Mouse (Mus musculus): ENCODE data around the gene Dnah12.
A peak's percentile ranks its signal among the peaks of the same experiment; 100 is the strongest.
"Not testable (repeated sequence)": the region's sequence is repeated elsewhere in the genome, so short reads cannot be mapped to it uniquely, and the experiment has no call there.

The Dnah12 gene

DNA sequence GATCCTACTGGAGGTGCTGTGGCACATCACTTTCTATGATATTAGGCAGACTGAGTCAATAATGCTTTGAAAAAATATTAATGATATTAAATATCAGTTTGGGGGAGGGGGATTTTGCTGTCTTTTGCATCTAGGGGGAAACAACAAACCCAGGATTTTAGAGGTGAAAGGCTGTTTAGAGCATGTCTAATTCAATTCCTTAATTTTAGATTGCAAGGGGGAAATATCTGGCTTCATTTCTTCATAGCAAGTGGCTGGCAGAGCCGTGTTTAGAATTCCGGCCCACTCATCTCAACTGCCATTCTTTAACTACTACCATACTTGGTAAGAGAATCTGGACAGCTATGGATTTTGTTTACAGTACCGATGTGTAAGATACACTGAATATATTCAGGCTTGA, at the start of gene Dnah12:
Gene Dnah12, plus strand, starts transcription at position 301 of the 400 bp plus-strand sequence.
- DNase-seq (ENCODE audit: low spot score) = no peak

DNA sequence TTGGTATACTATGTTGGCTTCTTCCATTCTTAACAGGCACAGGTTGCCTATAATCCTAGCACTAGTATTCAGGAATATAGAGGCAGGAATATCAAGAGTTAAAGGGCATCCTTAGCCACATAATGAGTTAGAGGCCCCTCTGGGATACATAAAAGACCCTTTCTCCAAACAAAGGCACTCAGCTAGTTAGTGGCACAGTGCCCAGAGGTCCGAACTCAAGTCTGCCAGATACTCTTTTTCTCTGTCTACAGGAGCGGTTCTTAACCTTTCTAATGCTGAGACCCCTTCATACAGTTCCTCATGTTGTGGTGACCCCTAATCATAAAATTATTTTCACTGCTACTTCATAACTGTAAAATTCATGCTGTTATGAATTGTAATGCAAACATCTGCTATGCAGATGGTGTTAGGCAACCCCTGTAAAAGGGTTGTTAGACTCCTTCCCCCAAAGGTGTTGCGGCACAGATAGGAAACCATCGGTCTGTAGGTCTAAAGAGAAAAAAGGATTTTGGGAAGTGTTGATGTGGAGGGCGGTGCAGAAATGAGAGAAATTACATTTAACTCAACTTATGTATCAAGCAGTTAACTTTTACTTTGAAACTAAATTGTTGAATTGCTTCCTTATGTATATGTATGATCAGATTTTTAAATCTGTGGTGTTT, 47.0 kb upstream of the Dnah12 start:
- DNase-seq (ENCODE audit: low spot score) = no peak

DNA sequence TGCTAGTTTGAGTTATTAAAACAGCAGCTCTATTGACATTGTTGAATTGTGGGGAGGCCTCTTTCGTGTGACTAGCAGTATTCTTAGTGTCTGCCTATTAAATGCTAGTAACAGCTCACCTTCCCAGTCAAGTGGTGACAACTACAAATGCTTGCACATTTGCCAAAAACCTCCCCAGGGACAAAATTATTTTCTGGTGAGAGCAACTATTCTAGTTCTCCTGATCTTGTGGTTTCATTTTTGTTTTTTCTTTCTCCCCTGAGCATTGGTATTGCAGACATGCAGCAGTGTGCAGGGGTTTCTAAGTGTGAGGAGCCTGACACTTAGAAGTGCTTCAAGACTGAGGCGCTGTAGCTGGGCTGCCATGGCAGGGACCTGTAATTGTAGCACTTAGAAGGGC, 45.3 kb upstream of the Dnah12 start:
- no peak for DNase-seq (ENCODE audit: low spot score)

DNA sequence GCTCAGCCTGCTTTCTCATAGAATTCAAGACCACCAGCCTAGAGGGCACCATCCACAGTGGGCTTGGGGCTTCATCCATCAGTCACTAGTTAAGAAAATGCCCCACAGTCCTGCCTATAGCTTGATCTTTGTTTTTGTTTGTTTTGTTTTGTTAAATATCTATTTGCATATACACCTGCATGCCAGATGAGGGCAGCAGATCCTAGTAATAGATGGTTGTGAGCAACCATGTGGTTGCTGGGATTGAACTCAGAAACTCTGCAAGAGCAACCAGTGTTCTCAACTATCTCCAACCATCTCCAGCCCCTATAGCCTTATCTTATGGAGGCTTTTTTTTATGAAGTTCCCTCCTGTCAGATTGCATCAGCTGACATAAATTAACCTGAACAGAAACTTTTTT, 41.2 kb upstream of the Dnah12 start:
- peak; percentile 28 for DNase-seq (ENCODE audit: low spot score)

DNA sequence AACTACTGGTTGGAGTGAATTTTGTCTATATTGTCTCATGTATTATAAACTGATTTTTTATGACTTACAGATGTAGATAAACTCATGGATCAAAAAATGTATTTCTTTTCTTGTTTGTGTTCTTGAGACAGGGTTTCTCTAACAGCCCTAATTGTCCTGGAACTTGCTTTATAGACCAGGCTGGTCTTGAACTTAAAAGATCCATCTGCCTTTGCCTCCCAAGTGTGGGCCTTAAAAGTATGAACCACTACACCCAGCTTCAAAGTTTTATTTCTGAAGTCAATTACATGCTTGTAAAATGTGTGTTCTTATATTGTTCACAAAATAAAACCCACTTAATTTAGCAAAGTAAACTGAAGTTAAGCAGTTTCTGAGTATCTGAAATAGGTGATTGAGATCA, 34.9 kb upstream of the Dnah12 start:
- no peak for DNase-seq (ENCODE audit: low spot score)

DNA sequence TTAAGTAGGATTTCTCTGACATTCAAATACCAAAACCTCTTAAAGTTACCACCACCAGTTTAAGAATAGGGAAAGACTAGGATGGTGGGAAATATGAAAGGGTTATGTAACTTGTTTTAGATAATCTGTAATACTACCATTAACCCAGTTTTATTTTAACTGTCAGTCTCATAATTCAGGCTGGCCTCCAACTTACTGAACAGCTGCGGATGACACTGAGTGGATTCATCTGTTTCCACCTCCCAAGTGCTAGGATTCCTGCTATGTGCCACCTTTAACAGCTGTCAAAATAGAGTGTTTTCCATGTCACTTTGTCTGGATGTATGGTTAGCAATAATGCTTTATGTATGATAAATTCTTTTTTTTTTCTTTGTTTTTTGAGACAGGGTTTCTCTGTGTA, 32.8 kb upstream of the Dnah12 start:
- no peak for DNase-seq (ENCODE audit: low spot score)

DNA sequence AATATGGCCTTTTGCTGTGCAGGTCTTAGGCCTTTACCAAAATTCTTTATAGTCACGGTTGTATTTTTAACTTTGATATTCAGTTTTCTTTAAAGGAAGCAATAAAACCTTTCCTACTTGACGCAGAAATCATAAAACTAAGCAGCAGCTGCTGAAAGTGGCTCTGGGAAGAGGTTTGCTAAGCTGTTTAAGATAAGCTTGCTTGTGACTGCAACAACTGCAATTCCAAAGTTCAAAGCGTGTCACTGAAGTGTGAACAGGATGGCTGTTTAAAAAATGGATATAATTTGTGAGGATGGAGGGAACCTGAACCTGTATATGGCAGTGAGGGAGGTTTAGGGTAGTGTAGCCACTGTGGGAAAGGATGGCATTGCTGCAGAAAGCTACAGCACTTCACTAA, 31.1 kb upstream of the Dnah12 start:
- DNase-seq (ENCODE audit: low spot score) = no peak

DNA sequence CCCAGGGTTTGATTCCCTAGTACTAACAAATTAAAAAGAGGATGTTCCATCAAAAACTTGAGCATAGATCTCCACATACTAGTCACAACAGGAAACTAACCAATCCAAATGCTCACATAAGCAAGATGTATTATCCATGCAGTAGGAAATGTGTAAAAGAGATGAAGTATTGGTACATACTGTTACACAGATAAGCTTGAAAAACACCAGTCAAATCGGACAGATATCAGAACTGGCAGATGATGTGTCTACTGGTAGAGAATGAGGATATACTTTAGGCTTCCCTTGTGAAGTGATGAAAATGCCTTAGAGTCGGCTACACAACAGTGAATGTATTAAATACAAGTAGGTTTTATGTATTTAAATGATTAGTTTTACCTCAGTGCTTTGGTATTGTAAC, 30.6 kb upstream of the Dnah12 start:
- DNase-seq (ENCODE audit: low spot score) = no peak

DNA sequence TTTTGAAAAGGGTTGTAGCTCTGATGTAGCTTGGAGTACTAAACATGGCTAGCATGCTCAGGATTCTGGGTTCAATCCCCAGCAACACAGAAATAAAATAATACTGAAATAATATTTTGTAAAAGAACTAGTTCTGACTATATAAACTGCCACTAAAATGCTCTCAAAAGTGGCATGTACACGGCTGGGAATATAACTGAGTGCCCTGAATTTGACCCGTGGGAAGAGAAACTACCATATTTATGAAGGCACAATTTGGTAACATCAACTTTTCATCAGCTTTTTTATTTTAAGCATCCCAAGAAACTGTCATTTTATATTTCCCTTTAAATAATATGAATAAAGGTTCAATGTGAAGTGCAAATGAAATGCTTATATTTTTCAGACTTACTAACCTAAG, 29.2 kb upstream of the Dnah12 start:
- DNase-seq (ENCODE audit: low spot score) = no peak

DNA sequence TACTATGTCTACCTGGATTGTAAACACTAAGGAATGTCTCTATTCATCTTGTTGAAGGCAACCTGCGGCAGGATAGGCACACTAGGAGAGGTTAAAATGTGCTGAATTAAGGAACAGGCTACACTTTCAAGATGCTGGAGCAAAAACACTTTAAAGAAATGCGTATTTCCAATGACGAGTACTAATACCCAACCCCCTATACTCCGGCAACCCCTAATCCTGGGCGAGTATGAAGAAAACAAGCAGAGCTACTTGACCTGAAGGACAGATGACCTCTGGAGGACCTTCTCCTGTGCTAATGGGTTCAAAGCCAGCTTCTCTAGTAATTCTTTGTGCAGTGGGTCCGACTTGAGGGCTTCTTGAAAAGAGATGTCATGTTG, 25.1 kb upstream of the Dnah12 start:
- no peak for DNase-seq (ENCODE audit: low spot score)

DNA sequence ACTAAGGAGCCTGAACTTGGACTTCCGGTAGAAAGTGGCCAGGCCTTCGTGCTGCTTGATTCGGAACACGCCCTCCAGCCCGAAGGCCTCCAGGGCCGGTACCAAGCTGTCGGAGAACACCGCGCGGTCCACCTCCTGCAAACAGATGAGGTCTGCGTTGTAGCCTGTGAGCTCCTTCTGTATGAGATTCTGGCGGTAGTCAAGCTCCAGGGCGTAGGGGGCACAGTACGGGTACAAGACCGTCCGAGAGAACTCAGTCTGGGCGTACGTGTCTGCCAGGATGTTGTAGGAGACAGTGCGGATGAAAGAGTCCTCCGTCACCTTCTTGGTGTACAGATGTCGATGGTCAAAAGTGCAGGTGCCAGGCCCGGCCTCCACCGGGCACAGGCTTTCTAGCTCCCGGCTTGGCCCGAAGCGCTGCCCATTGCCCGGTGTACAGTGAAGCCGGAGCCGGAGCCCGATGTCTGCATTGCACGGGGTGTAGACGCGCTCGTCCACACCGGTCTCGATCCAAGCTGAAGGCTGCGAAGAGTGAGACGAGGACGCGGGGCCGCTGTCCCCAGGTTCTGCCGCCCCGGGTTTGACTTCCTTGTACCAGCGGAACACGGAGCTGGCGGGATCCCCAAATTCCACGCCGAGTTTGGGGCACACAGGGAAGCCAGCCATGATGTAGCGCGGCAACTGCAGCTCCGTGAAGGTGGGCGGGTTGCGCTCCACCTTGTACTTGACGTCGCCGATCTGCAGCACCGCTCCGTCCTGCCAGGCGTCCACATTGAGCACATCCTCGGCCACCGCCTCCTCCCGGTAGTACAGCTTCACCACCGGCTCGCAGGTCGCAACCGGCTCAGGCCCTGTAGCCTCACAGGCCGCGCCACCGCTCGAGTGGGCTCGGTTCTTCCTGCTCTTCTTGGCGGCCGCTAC, 24.4 kb upstream of the Dnah12 start:
- DNase-seq (ENCODE audit: low spot score) = peak; percentile 45

DNA sequence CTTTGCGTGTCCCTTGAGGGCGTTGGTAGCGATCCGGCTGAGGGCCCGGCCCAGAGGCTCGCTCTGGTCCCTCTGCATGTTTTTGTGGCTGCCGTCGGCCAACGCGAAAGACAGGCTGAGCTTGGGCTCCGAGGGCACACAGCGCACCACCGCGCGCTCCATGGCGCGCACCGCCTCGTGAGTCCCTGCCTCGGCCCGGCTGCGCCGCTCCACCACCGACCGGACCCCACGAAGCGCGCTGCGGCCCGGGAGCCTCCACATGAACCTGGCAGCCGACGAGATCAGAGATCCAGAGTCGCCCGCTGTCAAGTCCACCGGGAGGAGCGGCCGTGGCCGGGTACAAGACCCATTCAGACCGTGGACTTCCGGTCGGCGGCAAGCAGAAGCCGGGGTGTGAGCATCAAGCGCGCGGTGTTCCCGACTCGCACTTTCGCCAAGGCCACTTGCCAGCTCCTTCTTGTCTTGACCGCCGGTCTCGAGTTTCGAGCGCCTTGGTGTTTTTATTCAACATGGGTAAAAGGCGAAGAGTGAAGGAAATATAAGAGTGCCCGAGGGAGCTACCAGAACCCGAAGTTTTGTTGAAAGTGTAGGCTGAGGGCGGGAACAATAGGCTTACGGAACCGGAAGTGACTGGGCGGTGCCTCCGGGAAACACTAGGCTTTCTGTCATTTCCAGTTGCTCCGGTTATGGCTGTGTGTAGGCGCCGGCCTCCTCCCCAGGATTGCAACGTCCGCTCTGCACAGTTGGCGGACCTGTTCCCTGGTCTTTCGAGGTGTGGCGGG, 23.6 kb upstream of the Dnah12 start, which contains the start of gene Pde12:
Gene Pde12, minus strand, starts transcription at position 592 of the 782 bp plus-strand sequence.
- DNase-seq (ENCODE audit: low spot score) = peak; percentile 94

DNA sequence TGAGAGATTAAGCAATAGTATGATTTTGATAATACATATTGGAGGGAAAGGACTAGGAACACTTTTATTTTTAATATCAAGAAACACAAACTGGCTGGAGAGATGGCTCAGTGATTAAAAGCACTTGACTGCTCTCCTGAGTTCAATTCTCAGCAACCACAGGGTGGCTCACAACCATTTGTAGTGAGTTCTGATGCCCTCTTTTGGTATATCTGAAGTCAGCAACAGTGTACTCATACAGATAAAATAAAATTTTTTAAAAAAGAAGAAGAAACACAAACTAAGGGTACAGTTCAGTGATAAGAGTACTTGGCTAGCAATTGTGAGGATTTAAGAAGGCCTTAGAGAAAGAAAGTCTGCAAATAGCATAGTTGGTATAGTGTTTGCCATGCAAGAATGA, 22.1 kb upstream of the Dnah12 start:
- DNase-seq (ENCODE audit: low spot score) = no peak

DNA sequence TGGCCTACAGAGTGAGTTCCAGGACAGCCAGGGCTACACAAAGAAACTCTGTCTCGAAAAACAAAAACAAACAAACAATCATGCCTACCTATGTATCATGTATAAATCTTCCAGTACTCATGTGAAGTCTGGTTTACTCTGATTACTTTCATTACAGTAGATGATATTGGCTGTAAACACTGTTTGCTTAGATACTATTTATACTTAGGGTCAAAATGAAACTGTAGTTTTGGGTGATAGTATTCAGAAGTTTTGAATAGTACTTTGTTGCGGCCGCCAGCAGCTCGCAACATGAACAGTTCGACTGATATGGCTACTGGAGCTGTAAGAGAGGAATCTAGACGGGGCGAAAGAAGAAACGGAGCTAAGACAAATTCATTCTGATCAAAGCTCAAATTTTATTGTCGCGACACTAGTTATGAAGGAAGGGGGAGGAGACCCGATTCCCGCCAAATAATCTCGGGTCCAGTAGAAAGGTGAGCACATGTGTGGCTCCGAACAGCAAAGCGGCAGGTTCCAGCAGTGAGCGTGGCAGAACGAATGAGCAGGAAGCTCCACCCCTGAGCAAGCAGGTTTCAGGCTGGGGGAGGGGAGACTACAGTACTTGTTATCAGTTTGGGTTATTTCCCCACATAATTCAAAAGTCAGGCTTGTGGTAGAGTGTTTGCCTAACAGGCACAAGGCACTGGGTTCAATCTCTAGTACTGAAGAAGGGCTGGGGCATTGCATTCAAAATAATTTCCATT, 21.0 kb upstream of the Dnah12 start:
- DNase-seq (ENCODE audit: low spot score) = not testable (repeated sequence)

DNA sequence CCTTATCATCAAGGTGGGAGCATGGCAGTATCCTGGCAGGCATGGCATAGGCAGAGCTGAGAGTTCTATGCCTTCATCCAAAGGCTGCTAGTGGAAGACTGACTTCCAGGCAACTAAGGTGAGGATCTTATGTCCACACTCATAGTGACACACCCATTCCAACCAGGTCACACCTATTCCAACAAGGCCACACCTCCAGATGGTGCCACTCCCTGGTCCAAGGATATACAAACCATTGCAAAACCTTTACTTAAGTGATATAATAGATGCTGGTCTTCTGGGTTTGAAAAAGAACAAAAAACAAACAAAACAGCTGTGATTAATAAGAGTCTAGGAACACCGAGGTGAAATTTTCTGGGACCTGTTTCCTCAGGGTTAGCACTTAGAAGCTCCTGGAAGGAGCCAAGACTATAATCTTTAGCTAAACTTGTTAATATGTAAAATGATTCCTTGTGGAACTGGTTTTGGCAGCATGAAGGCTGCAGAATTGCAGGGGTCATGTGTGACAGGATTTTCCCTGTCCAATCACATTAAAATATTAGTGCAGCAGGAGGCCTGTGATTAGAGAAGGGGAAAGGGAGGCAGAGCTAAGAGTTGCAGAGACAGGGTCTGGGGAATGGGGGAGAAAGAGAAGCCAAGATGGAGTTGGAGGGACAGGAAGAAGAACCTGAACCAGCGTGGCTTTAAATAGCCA, 18.5 kb upstream of the Dnah12 start:
- DNase-seq (ENCODE audit: low spot score) = not testable (repeated sequence)

DNA sequence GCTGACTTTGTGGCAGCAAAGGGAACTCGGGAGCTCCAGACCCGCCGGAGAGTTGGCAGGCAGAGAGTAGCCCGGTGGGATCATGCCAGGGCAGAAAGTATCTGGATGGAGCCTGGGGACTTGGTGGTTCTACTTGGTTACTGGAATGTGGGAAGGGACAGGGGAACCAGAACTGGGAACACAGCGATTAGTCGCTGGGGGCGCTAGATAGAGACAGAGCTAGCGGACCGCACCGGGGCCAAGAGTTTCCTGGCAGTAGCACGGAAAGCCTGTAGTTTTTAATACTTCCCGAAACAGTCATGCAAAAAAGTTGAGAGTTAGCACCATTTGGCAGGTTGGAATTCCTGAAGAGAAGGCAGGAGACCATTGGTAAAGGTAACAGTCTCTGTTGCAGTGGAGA, 17.7 kb upstream of the Dnah12 start:
- DNase-seq (ENCODE audit: low spot score) = peak; percentile 40

DNA sequence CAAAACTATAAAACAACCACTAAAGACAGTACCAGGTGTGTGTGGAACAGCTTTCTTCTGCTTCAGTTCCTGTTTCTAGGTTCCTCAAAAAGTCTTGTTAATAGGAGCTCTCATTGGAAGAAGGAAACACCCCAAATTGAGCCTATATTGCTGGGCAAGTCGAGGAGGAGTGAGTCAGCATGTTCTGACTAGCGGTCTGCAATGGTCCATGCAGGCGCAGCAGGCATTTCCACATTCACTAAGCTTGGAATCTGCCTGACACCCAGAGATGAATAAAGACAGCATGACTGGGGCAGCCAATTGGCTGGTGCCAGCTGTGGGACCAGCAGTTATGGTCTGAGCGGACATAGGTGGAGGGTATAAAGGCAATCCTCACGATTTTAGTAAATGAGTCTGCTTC, 17.3 kb upstream of the Dnah12 start:
- no peak for DNase-seq (ENCODE audit: low spot score)

DNA sequence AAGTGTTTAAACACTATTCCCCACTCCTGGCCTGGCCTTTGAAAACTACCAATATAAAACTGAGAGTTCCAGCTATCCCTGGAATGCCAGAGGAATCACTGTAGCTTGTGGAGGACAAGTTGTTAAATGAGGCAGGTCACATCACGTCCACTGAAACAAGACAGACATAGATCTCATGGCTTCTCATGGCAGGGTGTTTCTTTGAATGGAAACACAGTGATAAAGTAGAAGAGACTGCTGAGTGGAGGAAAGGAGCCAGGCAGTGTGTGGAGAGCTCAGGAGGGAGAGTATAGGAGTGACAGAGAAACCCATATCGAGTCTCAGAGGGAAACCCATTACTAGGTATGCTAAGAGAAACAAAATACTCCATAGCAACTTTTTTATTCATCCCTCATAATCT, 2.3 kb upstream of the Dnah12 start:
- DNase-seq (ENCODE audit: low spot score) = no peak

DNA sequence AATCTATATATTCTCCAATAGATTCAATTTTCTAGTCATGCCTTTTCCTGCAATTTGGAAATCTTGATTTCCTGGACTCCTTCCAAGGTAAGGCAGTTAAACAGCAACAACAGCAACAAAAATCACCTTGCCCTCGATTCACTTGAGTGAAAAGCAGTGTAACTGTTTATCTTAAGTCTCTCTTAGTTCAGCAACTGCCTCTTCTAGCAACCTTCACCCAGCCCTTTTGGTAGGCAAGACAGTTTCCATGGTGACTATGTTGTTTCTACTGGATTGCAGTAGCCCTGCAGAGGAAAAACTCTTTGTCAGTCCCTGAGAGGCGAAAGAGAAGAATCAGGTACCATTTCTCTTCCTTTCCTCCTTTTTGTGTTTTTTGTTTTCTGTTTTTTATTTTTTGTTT, 1.7 kb upstream of the Dnah12 start:
- DNase-seq (ENCODE audit: low spot score) = no peak

DNA sequence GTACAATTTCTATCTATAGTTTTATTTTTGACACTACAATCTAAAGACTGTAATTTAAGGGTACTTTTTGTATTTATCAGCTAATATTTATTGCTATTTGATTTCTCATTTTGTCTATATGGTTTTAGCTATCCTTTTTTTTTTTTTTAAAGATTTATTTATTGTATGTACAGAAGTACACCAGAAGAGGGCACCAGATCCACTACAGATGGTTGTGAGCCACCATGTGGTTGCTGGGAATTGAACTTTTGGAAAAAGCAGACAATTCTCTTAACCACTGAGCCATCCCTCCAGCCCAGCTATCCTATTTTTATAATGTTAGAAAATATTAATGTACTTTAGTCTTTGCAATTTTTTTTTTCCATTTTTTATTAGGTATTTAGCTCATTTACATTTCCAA, 4.8 kb downstream of the Dnah12 start:
- DNase-seq (ENCODE audit: low spot score) = peak; percentile 59

DNA sequence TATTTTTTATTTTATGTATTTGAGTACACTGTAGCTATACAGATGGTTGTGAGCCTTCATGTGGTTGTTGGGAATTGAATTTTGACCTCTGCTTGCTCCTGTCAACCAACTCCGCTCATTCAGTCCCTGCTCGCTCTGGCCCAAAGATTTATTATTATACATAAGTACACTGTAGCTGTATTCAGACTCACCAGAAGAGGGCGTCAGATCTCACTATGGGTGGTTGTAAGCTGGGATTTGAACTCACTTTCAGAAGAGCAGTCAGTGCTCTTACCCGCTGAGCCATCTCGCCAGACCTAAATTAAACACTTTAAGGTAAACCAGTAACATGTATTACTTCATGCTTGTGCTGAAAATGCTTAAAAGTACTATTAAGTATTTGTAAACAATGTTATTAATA, 12.2 kb downstream of the Dnah12 start:
- not testable (repeated sequence) for DNase-seq (ENCODE audit: low spot score)

Measured in embryo, embryonic 10.5 days (tissue).